Mouse (Mus musculus) layer of hippocampus, postnatal 36 days (tissue): ENCODE measurements at regions not wholly inside any gene's neighbourhood (a gene's known extent, or its start where the extent isn't known, plus 50 kb on each side); places are given as distances from the start of the nearest gene placed in this dataset.

ENCODE experiments used
- DNase-seq, 2 experiments: peaks; one replicate each; pipeline ENCODE4 v3.0.0; 2022

- no peak for DNase-seq
Observed at GRCm38 (mm10) chr1:35429471-35429870, 579.7 kb downstream of the Plekhb2 start.

DNA sequence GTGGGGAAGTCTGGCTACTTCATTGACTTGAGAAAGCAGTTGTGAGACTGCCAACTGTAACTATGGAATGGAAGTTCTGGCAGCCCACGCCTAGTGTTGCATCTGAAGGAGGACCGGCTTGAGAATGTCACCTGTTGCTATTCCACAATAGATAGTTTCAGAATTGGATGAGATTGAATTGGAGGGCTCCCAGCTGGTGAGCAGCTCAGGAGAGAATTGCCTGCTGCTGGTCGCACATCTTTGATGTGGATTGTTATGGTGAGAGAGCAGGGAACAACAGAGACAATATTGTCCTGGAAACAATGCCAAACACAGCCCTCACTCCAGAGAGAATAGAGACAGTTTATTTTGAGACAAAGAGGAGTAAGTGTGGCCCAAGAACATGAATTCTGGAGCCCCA lies 585.9 kb downstream of the Plekhb2 start:
- no peak for DNase-seq

- no peak for DNase-seq
Observed at GRCm38 (mm10) chr1:35447345-35447744, 597.6 kb downstream of the Plekhb2 start.

- DNase-seq, result no peak
Observed at GRCm38 (mm10) chr1:35452441-35453107, 602.8 kb downstream of the Plekhb2 start.

GRCm38 (mm10) chr1:35457591-35457990 lies 607.8 kb downstream of the Plekhb2 start:
- DNase-seq, result no peak

DNA sequence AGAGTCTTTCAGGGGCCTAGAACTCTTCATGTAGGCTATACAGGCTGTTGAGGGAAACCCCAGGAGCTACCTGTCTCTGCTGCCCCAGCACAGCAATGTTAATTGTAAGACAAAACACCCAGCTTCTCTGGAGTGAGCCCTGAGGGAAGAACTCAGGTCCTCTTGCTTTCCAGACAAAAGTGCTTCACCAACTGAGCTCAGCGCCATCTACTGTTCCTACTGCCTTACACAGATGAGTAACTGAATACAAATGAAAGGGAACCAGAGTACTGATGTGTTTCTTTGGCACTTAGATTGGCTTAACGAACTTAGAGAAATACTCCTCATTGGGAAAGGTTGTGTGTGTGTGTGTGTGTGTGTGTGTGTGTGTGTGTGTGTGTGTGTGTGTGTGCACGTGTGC lies 603.1 kb upstream of the Hs6st1 start:
- DNase-seq, result peak in 1 of 2 experiments; percentile 7

- no peak for DNase-seq
Observed at GRCm38 (mm10) chr1:35469185-35469753, 598.9 kb upstream of the Hs6st1 start.

DNA sequence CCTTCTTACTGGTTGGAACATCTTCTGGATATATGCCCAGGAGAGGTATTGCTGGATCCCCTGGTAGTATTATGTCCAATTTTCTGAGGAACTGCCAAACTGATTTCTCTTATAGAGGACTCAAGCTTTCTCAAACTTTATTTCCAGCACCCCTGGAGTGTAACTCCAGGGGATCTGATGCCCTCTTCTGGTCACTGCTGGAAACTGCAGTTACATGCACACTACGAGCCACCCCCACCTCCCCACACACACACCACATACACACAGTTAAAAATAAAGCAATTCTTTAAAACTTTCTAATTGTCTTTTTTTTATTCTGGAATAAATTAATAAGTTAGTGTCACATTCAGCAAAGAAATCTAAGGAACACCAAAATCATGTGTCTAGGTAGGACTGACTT lies 589.9 kb upstream of the Hs6st1 start:
- DNase-seq, result no peak

GRCm38 (mm10) chr1:35495963-35496362 lies 572.2 kb upstream of the Hs6st1 start:
- no peak for DNase-seq

DNA sequence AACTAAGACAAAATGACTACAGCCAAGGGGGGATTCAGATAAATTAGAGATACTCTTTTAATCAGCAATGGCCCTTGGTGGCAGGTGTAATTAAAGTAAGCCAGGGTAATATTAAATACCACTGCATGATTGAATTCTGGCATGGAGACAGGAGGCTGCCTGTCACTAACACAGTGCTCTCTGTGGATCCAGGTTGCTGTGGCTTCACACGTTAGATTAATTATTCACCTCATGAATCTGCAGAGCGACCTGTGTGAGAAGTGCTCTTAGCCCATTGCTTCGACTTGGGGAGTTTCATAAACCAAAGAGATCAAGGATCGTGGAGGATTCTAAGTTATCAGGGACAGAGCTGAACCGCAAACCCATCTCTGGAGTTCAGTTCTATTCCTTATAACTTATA lies 545.2 kb upstream of the Hs6st1 start:
- DNase-seq, result no peak

DNA sequence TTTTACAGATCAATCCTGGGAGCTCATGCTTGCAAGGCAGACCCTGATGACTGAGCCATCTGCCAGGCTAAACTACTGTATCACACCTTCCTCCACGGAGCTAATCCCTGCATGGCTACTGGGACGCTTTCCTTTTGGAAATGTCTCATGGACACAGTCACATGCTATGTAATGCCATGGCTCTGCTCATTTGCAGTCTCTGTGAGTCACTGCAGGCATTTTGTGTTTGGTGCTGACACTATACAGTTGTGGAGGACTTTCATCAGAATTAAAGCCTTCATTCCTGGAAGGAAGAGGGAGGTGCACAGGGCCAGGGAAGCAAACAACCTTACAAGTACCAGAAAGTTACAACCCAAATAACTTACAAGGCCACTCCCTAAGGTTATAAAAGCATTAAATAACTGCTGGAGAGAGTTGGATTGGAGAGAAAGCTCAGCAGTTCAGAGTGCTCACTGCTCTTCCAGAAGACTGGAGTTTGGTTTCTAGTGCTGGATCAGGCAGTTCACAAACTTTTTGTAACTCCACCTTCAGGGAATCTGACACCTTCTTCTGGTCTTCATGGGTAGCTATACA lies 544.3 kb upstream of the Hs6st1 start:
- no peak for DNase-seq

GRCm38 (mm10) chr1:35524788-35525187 lies 543.4 kb upstream of the Hs6st1 start:
- DNase-seq, result no peak

DNA sequence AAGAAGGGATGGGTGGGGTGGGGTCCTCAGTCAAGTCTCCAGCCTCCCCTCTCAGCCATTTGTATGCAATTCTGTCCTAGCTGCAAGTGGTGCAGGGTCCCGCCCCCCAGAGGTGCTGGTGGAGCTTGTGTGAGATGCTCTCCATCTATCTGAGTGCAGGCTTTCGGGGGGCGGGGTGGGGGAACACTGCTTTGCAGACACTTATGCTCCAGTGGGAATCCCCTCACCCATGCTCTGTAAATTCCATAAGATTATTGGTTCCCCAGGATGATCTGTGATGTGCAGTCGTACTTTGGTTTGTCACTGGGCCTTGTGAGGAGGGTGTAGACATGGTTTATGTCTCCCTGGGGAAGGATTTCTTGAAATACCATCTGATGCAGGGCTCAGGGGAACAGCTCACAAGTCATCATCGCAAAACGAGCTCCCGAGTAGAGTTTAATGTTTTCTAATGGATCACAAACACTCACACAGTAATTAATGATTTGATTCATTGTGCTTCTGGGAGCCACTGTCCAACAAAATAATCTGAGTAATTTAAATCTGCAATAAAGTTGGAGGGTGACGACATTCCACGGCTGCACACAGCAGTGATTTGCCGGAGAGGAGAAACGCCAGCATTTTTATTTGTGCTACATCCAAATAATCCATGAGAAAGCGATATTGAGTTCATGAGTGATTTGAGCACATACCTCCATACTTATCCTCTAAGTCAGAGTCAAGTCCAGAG lies 540.3 kb upstream of the Hs6st1 start:
- DNase-seq, result no peak

DNA sequence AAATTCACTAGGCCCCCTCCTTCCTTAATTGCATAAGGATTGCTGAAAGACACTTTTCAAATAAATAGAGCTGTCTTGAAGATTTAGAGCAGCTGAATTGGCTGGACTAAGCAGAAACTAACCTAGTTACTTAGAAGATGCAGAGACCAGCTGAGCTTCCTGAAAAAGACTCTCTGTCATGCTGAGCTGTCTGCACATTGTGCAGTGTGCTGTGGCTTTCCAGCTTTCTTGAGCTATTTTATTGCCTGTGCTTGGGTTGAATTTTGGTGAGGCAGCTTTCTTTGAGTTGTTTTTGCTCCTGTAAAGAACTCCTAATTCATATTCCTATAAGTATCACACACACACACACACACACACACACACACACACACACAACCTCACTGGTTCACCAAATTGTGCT lies 532.7 kb upstream of the Hs6st1 start:
- DNase-seq, result no peak

DNA sequence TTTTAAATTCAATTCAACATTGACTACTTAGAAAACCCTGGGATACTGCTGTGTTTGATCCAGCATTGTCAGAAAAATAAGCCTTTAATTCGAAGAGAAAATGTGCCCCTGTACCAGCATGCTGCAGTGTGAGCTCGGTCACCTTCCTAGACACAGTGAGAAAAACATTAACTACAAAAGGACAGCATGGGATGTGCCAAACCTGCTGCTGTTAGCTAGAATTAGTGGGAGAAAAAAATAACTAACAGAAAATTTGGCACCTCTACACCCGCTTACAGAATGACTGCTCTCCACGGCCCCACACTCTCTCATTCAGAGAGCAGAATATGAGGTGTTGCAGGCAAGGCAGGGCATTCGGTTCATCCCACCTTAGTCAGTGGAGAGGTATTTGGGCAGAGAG lies 531.9 kb upstream of the Hs6st1 start:
- DNase-seq, result no peak

DNA sequence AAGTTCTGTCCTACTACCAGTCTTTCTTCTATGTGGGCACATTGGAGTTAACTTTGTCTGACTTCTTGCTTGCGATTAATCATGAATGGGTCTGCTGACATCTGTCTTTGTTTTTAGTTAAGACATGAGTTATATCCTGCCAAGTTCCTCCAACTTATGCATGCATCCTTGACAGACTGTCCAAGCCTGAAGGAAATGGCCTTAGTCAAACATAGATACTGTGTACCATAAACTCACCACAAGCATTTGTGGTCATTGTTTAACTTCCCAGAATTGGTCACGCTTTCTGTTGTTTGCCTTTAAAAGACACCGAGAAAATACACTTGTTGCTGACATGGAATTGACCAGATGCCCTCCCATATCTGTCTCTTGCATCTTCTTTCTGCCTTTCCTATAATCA lies 519.4 kb upstream of the Hs6st1 start:
- no peak for DNase-seq

DNA sequence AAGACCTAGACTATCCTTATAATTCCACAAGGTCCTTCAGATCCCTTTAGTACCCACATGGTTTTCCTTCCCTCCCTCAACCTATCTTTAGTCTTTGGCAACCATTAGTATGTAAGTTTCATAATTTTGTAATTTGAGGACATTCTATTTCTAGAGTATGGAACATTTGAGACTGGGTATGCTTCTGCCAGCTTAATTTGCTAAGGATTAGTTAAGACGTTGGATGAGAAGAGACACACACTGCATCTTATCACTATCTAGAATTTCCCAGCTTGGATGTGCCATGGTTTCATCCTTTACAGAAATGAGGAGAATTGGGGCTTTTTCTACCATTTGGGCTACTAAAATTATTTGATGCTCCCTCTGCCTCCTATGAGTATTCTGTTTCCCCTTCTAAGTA lies 516.7 kb upstream of the Hs6st1 start:
- DNase-seq, result no peak

- no peak for DNase-seq
Observed at GRCm38 (mm10) chr1:35562786-35563185, 505.4 kb upstream of the Hs6st1 start.

DNA sequence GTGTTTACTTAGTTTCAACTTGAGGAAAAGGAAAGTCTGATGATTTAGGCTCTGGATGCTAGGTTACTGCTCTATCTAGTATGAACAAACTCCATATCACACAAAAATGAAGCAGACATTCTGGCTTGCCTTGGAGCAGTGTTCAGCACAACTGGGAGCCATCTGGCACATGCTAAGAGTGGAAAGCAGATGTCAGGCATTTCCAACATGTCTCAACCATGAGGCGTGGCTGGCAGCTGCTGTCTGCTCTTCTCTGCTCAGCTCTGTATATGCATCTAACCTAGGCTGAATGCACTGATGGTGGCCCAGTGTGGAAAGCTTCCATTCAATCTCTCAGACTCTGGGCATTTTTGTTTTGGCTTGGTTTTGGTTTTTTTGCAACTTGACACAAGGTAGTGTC lies 493.0 kb upstream of the Hs6st1 start:
- DNase-seq, result peak in 1 of 2 experiments; percentile 5

DNA sequence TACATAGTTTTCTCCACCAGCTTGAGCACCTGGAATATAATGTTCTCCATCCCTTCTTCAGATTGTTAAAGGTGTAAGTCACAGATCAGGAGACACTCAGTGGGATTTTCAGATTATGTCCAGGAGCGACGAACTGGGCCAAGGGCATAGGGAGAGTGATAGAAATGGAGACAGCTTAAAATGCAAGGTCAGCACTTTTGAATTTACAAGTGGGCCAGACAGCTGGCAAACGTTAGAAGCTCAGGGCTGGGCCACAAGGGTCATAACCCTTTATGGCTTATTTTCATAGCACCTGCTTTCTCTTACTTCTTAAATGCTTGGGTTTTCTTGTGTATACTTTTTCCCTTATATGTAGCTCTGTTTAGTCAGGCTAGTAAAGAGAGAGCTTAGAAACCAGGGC lies 488.8 kb upstream of the Hs6st1 start:
- no peak for DNase-seq

DNA sequence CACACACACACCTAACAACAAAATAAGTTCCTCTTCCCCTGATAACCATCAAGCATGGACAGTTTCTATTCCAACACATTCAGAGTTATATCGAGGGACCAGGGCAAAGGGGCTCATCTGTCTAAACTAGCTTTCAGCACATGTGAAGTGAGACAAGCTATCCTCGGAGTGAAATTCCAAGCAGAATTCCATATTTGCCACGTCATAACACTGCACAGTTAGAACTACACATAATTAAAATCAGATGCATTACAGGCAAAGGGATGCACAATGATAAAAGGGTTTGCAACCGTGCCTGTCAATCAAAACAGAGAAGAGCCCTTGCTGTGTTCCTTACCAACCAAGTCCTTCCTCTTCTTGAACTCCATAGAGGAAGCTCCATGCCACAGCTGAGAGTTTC lies 488.2 kb upstream of the Hs6st1 start:
- no peak for DNase-seq

- DNase-seq, result no peak
Observed at GRCm38 (mm10) chr1:35580474-35580873, 487.7 kb upstream of the Hs6st1 start.

GRCm38 (mm10) chr1:35587900-35588299 lies 480.3 kb upstream of the Hs6st1 start:
- DNase-seq, result no peak

DNA sequence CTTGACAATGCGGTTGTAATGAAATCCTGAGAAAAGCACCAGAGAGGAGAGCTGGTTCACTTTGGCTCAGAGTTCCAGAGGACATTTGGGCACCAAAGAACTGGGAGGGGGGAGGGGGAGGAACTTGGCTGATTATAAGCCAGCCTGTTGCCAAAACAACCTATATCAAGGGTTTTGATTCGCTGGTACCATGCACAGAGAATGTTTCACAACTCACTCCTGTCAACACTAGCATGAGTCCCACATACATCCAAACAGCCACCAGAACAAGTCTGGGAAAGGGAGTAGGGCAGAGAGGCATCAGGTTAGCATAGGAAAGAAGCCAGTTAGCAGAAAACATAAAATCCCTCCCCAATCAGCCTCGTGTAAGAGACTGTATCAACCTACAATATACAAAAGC lies 479.3 kb upstream of the Hs6st1 start:
- DNase-seq, result no peak
